Mouse (Mus musculus) kidney, embryonic 15.5 days (tissue): ENCODE data around the gene Snx19. TPM values are rescaled to one million over a fixed set of nuclear protein-coding genes. Genes with fewer than 3 reads are reported as not detected.

ENCODE experiments used
- ATAC-seq: fragments of 200-750 bp; cut with Nextera tagmentation; replicated peaks from 2 replicates; pipeline ENCODE4 v1.8.0; 2017; ENCODE audit warnings: moderate TSS enrichment; ENCODE audit not compliant: low FRiP score
- H3K27ac ChIP-seq: fragments of 300-500 bp; sonication (generic); 2 replicates; pipeline ENCODE4 v1.5.1; 2015; ENCODE audit warnings: mild to moderate bottlenecking, inconsistent platforms
- H3K27me3 ChIP-seq: fragments of 300-500 bp; sonication (generic); 2 replicates; pipeline ENCODE4 v1.6.1; 2015; ENCODE audit warnings: inconsistent platforms
- H3K36me3 ChIP-seq: fragments of 300-500 bp; sonication (generic); 2 replicates; pipeline ENCODE4 v1.6.1; 2015; ENCODE audit warnings: inconsistent platforms
- H3K4me1 ChIP-seq: fragments of 300-500 bp; sonication (generic); 2 replicates; pipeline ENCODE4 v1.6.1; 2015; ENCODE audit warnings: inconsistent platforms
- H3K4me2 ChIP-seq: fragments of 300-500 bp; sonication (generic); 2 replicates; pipeline ENCODE4 v1.6.1; 2015; ENCODE audit warnings: moderate library complexity, mild to moderate bottlenecking, inconsistent platforms
- H3K4me3 ChIP-seq: fragments of 300-500 bp; sonication (generic); replicated peaks from 2 replicates; pipeline ENCODE4 v1.5.1; 2015; ENCODE audit warnings: mild to moderate bottlenecking, inconsistent platforms
- H3K9ac ChIP-seq: fragments of 300-500 bp; sonication (generic); 2 replicates; pipeline ENCODE4 v1.6.1; 2015; ENCODE audit warnings: mild to moderate bottlenecking, inconsistent platforms
- H3K9me3 ChIP-seq: fragments of 300-500 bp; sonication (generic); replicated peaks from 2 replicates; pipeline ENCODE4 v1.6.1; 2016; ENCODE audit warnings: inconsistent platforms
- WGBS: fragments of 180-500 bp; shearing (Covaris S2); methylation state at CpG from one replicate; pipeline ENCODE4 v1.1.7; 2015; ENCODE audit warnings: mixed read lengths; 5-methylcytosine and 5-hydroxymethylcytosine counted together
- polyA plus RNA-seq: library from polyadenylated mRNA; unstranded; fragments of >200 nt; fragmentation: Nextera tagmentation; extraction: Ambion mirVana; gene quantifications from 2 replicates; pipeline ENCODE4 v1.2.1, GENCODE M21; 2015

The Snx19 gene
- polyA plus RNA-seq, 1 experiment from 2014 or later = 20.0 TPM

- Histone ChIP-seq H3K9ac (no peak overlapping the region), H3K27ac (no peak overlapping the region), H3K4me3 (no peak overlapping the region), H3K27me3 (no peaks in the 10 kb centered on the region), H3K36me3 (no peaks in the 10 kb centered on the region), H3K4me2 (no peak overlapping the region), H3K9me3 (no peaks in the 10 kb centered on the region), H3K4me1 (no peaks in the 10 kb centered on the region)
- ATAC-seq = no peak
- WGBS = 93% methylated on average over 1 of the region's 1 CpGs
These were observed 61.5 kb downstream of the Snx19 start for GRCm38 (mm10) chr9:30488384-30488783.

GRCm38 (mm10) chr9:30494446-30494845, 67.5 kb downstream of the Snx19 start:
- no peaks in the 10 kb centered on the region for H3K27me3 ChIP-seq
- no peak overlapping the region for H3K27ac ChIP-seq
- 97% methylated on average over 2 of the region's 2 CpGs for WGBS

GRCm38 (mm10) chr9:30508966-30509365, 82.1 kb downstream of the Snx19 start:
- 71% methylated on average over 5 of the region's 5 CpGs for WGBS
- no peak overlapping the region for H3K4me3 ChIP-seq
- no peak for ATAC-seq
- no peaks in the 10 kb centered on the region for H3K27me3 ChIP-seq
- H3K4me2 ChIP-seq = no peak overlapping the region
- H3K9ac ChIP-seq = no peak overlapping the region
- no peaks in the 10 kb centered on the region for H3K4me1 ChIP-seq
- H3K9me3 ChIP-seq = no peaks in the 10 kb centered on the region
- H3K36me3 ChIP-seq = no peaks in the 10 kb centered on the region
- H3K27ac ChIP-seq = no peak overlapping the region

More at GRCm38 (mm10) chr9:30494446-30494845, 67.5 kb downstream of the Snx19 start:
- Histone ChIP-seq H3K9ac (no peak overlapping the region), H3K36me3 (no peaks in the 10 kb centered on the region), H3K4me1 (no peaks in the 10 kb centered on the region), H3K4me2 (no peak overlapping the region), H3K9me3 (no peaks in the 10 kb centered on the region), H3K4me3 (no peak overlapping the region)
- ATAC-seq = no peak

- Histone ChIP-seq H3K4me2 (no peak overlapping the region), H3K9ac (no peak overlapping the region), H3K27me3 (no peaks in the 10 kb centered on the region), H3K4me1 (0 out of 2 replicates have a peak, but pooled peaks cover 3% of the 10 kb centered on the region), H3K27ac (no peak overlapping the region), H3K9me3 (no peaks in the 10 kb centered on the region), H3K4me3 (no peak overlapping the region), H3K36me3 (no peaks in the 10 kb centered on the region)
- ATAC-seq = no peak
These were observed 89.0 kb downstream of the Snx19 start for GRCm38 (mm10) chr9:30515953-30516352.
